Mouse (Mus musculus): ENCODE results near the gene Actn1. TPM values are rescaled to one million over a fixed set of nuclear protein-coding genes. Genes with fewer than 3 reads are reported as not detected.

Actn1 gene
- total RNA-seq, 2 experiments from 2014 or later: 33.4 to 38.9 TPM

GRCm38 (mm10) chr12:80123227-80123803, 136.9 kb downstream of the Actn1 start:
- no peak for DNase-seq
- intact Hi-C loops (cut with DNase I): no loop called here

- intact Hi-C loops (cut with DNase I): no loop called here
- no peak for DNase-seq
Observed at GRCm38 (mm10) chr12:80121438-80121837, 138.7 kb downstream of the Actn1 start.

- intact Hi-C loops (cut with DNase I): no loop called here
- no peak for DNase-seq
Observed at GRCm38 (mm10) chr12:80118588-80118987, 141.6 kb downstream of the Actn1 start.

Other genes with a start within 250 kb of the Actn1 start
- gene Zfp36l1, start 147.4 kb downstream of the Actn1 start, total RNA-seq (2021): 100 to 1,000 TPM in 1 of 2 experiments, 10 to 100 TPM in 1; 94.2 to 109 TPM
- gene Dcaf5, start 176.2 kb upstream of the Actn1 start, total RNA-seq (2021): 10 to 100 TPM; 38.4 TPM
- gene Exd2, start 202.7 kb upstream of the Actn1 start, total RNA-seq (2021): 10 to 100 TPM; 12.8 to 14.4 TPM

Measured in heart, postnatal 36 days (tissue).